Mouse (Mus musculus) left cerebral cortex, postnatal 4 days (tissue): ENCODE data around the gene Tekt2. TPM values are rescaled to one million over a fixed set of nuclear protein-coding genes. Genes with fewer than 3 reads are reported as not detected.

Experiments used
- DNase-seq: peaks from one replicate; pipeline ENCODE4 v3.0.0-alpha.2; 2022
- intact Hi-C: fragments of 180-260 bp; cut with DNase I; formaldehyde crosslinking; loops from one replicate; pipeline ENCODE4 v1.15.1; 2025
- total RNA-seq, 2 experiments: library from RNA; stranded (reverse); gene quantifications; 2 replicates each; pipeline ENCODE4 v1.2.3; 2021

The Tekt2 gene
- total RNA-seq, 2 experiments from 2014 or later = 3.5 to 5.1 TPM

DNA sequence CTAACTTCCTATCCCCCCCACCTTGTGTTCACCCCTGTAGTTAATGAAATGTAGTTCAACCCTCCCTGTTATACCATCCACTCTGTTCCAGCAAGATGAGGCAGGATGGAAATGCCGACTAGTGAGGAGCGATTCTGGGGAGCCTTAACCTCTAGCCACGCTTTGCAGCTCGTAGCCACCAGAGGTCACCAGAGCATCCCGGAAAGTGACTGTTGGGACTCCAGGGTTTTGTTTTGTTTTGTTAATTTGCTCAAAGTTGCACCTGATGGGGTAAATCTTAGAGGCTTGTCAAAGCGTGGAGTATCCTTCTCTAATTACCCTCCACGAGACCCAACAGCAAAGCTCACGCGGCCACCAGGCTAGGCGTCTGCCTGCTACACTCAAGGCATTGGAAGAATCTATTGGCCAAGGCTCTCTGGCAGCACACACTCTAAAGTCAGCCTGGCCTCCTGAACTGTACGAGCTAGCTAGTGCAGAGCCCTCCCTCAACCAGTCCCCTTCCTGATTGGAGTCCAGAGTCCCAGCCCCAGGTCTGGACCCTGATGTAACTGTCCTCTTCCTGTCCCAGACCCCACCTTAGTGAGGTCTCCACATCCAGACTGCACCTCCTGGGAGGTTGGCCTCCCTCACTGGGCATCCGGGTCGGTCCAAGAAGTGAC, 47.5 kb downstream of the Tekt2 start:
- intact Hi-C loops = loop anchor here (5.0 kb wide), 1 partner anchor 51 kb away; no protein-coding TSS in a partner anchor

GRCm38 (mm10) chr4:126275681-126276131, 49.8 kb downstream of the Tekt2 start:
- intact Hi-C loops = loop anchor here (5.0 kb wide), 1 partner anchor 48 kb away; no protein-coding TSS in a partner anchor
- peak; percentile 74 for DNase-seq

More for the DNA sequence above, 47.5 kb downstream of the Tekt2 start:
- peak; percentile 57 for DNase-seq

GRCm38 (mm10) chr4:126275081-126275480, 50.4 kb downstream of the Tekt2 start:
- peak; percentile 37 for DNase-seq
- intact Hi-C loops = loop anchor here (5.0 kb wide), 1 partner anchor 48 kb away; no protein-coding TSS in a partner anchor

- DNase-seq = peak; percentile 68
- intact Hi-C loops = no loop called here
Measured at GRCm38 (mm10) chr4:126273753-126274152, 51.7 kb downstream of the Tekt2 start.

Other genes starting within 250 kb of the Tekt2 start
- 10 to 100 TPM; 23.9 to 25.3 TPM for gene Lsm10, start 229.1 kb downstream of the Tekt2 start, total RNA-seq
- 10 to 100 TPM; 23.7 to 25.0 TPM for gene Stk40, start 221.7 kb downstream of the Tekt2 start, total RNA-seq
- 1 to 10 TPM; 6.3 to 7.2 TPM for gene Eva1b, start 177.9 kb downstream of the Tekt2 start, total RNA-seq
- 1 to 10 TPM in 1 of 2 experiments, under 1 TPM in 1; 0.58 to 1.3 TPM for gene Sh3d21, start 162.2 kb downstream of the Tekt2 start, total RNA-seq
- gene Thrap3, start 122.9 kb downstream of the Tekt2 start, total RNA-seq = 100 to 1,000 TPM; 165 TPM
- 100 to 1,000 TPM; 211 to 214 TPM for gene Map7d1, start 69.3 kb downstream of the Tekt2 start, total RNA-seq
- 100 to 1,000 TPM; 102 to 105 TPM for gene Trappc3, start 63.4 kb downstream of the Tekt2 start, total RNA-seq
- 1 to 10 TPM; 2.2 to 3.4 TPM for gene Col8a2, start 38.9 kb downstream of the Tekt2 start, total RNA-seq
- 10 to 100 TPM; 37.8 to 39.5 TPM for gene Adprhl2, start 4.0 kb downstream of the Tekt2 start, total RNA-seq
- gene Ago3, start 103.9 kb upstream of the Tekt2 start, total RNA-seq = 10 to 100 TPM; 23.3 to 35.4 TPM
- gene Ago1, start 142.9 kb upstream of the Tekt2 start, total RNA-seq = 10 to 100 TPM; 95.9 to 99.0 TPM
- gene Ago4, start 207.8 kb upstream of the Tekt2 start, total RNA-seq = 10 to 100 TPM; 10.7 to 12.8 TPM
- 1 to 10 TPM; 4.2 TPM for gene Clspn, start 231.2 kb upstream of the Tekt2 start, total RNA-seq